Mouse (Mus musculus): ENCODE results near the gene Ap3b2. TPM values are rescaled to one million over a fixed set of nuclear protein-coding genes. Genes with fewer than 3 reads are reported as not detected.

Gene Ap3b2
- 100 to 1,000 TPM; 141 to 150 TPM for total RNA-seq (2021)

DNA sequence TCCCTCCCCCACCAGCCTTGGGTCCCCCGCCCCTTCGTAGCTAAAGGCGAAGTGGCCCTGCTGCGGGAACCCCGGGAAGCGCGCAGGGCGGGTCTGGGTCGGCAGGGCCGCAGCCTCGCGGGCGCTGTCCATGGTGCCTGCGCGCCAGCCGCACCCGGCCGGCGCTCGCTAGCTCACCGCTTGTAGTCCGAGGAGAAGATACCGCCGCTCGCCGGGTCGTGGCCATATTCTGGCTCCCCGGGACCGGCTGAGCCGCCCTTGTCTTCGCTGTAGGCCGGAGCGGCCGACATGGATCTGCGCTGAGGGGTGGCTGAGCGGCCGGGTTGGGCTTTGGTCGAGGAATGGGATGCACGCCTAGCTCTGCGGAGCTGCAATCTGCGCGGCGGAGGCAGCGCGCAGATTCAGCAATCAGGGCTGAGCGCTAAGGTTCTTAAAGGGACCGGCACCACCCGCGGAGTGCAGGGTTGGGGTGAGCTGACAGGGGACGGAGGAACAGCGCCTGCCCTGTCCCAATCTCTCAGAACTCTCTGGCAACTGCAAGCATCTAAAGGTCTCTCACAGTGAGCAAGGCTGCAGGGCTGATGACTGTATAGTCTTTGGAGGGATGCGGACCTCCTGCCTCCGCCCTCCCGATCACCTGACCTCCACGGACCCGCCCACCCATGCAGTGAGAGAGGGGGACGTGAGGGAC, at the start of gene Ap3b2:
Ap3b2 (minus strand) TSS at position 595 of the 691 bp plus-strand sequence.
- DNase-seq (ENCODE audit: low spot score in 2 of 2): peak; percentile 83 to 84
- intact Hi-C loops (cut with DNase I): loop anchor here (2.0 kb wide), 2 partner anchors 39 to 77 kb away; partner anchors contain the start of genes Cpeb1 and Whamm

DNA sequence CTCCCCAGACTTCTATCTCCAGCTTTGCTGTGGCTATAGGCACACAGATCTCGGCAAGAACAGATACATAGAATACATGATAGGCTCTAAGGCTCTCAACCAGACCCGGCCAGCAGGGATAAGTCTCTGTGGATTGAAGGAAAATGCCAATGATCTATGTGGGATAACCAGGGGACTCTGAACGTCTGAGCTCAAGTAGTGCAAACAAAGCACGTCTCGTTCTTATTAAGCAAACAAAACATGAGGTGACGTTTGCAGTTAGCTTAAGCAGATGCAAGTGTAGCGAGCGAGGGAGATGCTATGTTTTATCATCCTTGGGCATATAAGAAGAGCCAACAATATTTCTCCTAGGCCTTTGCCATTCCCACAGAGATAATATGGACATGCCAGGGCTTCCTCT, 49.2 kb upstream of the Ap3b2 start:
- no peak for DNase-seq (ENCODE audit: low spot score in 2 of 2)
- intact Hi-C loops (cut with DNase I): no loop called here

DNA sequence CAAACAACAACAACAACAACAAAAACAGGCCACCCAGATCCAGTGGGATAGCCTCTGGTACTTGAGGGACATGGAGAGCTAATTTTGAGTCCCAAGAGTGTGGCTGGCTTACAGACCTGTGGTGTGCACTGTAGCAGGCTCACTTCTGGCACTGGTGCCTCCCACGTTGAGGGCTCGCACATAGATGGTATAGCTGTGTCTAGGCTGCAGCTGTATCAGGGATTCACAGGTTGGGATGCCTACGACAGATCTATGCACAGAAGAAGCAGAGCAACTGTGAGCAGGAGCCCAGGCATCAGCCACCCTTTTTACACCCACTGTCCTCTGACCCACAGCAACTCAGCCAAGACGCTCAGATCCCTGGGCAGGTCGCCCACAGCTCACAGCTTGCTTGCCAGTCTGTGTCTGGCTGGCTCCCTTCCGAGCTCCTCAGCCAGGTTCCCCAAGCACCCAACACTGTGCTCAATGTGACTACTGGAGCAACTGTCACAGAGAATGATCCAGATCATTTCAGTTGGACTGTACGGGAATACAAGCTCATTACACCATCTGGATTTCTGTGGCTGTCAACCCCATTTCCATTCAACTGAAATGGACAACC, 48.3 kb upstream of the Ap3b2 start:
- intact Hi-C loops (cut with DNase I): no loop called here
- peak; percentile 53 to 81 for DNase-seq (ENCODE audit: low spot score in 2 of 2)

DNA sequence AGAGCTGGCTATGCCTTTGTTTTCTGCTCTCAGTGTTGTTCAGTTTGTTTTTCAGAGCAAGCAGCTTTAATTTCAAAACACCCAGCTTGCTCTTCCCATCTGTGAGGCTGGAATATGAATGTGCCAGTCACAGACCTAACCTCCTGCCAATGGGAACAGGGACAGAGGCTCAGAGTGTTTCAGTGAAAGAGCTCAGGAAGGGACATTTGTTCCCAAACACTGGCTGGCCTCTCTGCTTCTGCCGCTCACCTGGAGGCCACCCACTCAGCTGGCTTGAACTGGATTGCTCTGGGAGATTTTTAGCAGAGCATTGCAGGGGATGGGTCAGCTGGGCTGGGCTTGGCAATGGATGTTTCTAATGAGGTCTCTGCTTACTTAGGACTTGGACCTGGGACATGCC, 47.3 kb upstream of the Ap3b2 start:
- intact Hi-C loops (cut with DNase I): no loop called here
- DNase-seq (ENCODE audit: low spot score in 2 of 2): peak in 1 of 2 experiments; percentile 32

- intact Hi-C loops (cut with DNase I): no loop called here
- DNase-seq (ENCODE audit: low spot score in 2 of 2): peak in 1 of 2 experiments; percentile 32
Observed at GRCm38 (mm10) chr7:81539565-81539964, 45.8 kb upstream of the Ap3b2 start.

DNA sequence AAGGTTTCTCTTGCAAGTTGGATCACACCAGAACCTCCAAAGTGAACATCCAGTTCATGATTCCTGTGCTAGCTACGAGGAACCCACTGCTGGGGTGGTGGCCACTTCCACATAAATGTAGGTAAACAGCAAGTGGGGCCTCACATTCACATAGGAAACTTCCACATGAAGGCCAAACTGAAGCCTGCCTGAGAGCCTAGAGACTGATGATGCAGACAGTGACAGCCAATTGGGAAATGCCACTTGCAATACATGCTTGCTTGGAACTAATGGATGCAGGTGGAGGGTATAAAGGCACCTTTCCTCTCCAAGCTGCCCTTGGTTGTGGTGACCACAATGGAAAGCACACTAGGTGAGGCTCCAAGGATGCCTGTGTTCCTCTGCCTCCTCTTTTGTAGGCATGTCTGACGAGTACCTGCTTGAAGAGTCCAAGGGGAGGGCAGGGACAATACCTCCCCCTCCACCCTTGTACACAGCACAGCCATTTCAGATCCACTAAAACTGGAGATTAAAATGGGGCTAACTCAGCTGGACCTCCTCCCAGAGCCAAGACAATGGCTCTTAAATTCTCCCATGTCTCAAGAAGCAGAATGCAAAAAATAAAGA, 44.4 kb upstream of the Ap3b2 start:
- intact Hi-C loops (cut with DNase I): no loop called here
- peak; percentile 39 to 41 for DNase-seq (ENCODE audit: low spot score in 2 of 2)

- intact Hi-C loops (cut with DNase I): no loop called here
- no peak for DNase-seq (ENCODE audit: low spot score in 2 of 2)
Observed at GRCm38 (mm10) chr7:81536478-81536877, 42.8 kb upstream of the Ap3b2 start.

DNA sequence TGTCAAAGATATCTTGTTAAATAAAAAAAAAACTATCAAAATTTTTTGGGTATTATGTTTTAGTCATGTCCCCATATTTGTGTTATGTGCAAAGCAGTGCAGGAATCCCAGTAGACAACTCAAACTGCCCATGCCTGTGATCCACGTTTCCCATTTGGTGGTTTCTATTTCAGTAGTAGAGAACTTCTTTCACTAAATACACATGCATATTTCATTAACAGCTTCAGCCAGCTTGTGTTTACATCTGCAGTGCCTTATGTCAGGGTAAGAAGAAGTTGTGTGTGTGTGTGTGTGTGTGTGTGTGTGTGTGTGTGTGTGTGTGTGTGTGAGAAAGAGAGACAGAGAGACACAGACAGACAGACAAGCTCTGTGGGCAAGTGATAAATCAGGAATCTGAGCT, 37.7 kb upstream of the Ap3b2 start:
- DNase-seq (ENCODE audit: low spot score in 2 of 2): peak in 1 of 2 experiments; percentile 28
- intact Hi-C loops (cut with DNase I): no loop called here

GRCm38 (mm10) chr7:81528918-81529317, 35.2 kb upstream of the Ap3b2 start:
- intact Hi-C loops (cut with DNase I): no loop called here
- DNase-seq (ENCODE audit: low spot score in 2 of 2): no peak

GRCm38 (mm10) chr7:81523663-81524017, 29.9 kb upstream of the Ap3b2 start:
- DNase-seq (ENCODE audit: low spot score in 2 of 2): no peak
- intact Hi-C loops (cut with DNase I): loop anchor here (2.0 kb wide), 2 partner anchors 47 to 69 kb away; partner anchors contain the start of genes Cpeb1 and Whamm

- intact Hi-C loops (cut with DNase I): loop anchor here (2.0 kb wide), 2 partner anchors 48 to 68 kb away; partner anchors contain the start of genes Cpeb1 and Whamm
- peak; percentile 89 to 94 for DNase-seq (ENCODE audit: low spot score in 2 of 2)
Observed at GRCm38 (mm10) chr7:81523008-81523662, 29.4 kb upstream of the Ap3b2 start.

GRCm38 (mm10) chr7:81516154-81517030, 22.7 kb upstream of the Ap3b2 start:
- peak; percentile 23 to 80 for DNase-seq (ENCODE audit: low spot score in 2 of 2)
- intact Hi-C loops (cut with DNase I): no loop called here

GRCm38 (mm10) chr7:81514906-81515590, 21.3 kb upstream of the Ap3b2 start:
- DNase-seq (ENCODE audit: low spot score in 2 of 2): no peak
- intact Hi-C loops (cut with DNase I): no loop called here

DNA sequence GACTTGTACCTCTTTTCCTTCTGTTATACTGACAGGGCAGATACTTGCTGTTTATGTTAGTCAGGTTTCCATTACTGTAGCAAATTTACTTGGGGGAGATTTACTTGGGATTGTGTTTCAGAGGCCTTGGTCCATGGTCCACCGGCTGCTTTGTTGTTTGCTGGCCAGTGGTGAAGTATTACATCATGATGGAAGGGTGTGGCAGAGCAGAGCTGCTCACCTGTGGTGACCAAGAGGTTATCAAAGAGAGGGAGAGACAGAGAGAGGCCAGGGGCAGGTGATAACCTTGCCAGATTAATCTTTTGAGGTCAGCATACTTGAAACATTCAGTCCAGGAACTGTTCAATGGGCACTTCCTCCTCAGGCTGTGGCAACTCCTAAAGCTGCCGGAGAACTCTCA, 7.3 kb upstream of the Ap3b2 start:
- no peak for DNase-seq (ENCODE audit: low spot score in 2 of 2)

GRCm38 (mm10) chr7:81498181-81498580, 4.5 kb upstream of the Ap3b2 start, which contains the start of gene BC048679:
BC048679 (minus strand) TSS chr7:81498281.
- intact Hi-C loops (cut with DNase I): no loop called here
- DNase-seq (ENCODE audit: low spot score in 2 of 2): no peak

More for the DNA sequence above, 7.3 kb upstream of the Ap3b2 start:
- intact Hi-C loops (cut with DNase I): no loop called here

DNA sequence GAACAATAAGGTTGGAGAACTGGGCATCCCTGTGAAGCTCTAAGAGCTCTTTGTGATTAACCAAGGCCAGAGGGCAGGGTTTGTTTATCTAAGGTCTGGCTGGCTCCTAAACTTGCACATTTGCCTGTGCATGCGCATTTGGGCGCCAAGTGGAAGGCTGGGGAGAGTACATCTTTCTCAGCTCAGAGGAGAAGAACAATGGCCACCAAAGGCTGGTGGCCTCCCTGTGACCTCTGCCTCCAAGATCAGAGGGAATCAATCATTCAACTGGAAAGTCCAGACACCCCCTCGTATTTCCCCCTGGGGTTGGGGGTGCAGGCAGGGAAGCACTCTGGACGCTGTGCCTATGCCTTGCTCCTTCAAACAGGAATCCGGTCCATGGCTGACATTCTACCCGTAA, 3.4 kb upstream of the Ap3b2 start:
- intact Hi-C loops (cut with DNase I): no loop called here

DNA sequence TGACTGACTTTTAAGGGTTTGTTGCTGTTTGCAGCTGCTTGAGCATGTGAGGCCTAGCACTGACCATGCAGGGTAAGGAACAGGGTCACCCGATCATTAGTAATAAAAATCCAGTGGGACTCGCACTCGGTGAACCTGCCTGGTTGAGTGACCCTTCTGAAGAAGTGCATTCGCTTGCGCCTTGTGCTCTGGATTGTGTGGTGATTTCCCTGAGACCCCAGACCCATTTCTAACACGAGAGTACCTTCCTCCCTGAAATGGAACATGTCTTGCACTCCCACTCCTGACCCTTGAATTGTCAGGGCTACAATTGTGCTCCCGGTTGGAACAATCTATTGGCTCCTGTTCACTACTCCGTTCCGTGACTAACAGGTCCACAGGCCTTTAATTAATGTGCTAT, 1.1 kb downstream of the Ap3b2 start:
- intact Hi-C loops (cut with DNase I): loop anchor here (2.0 kb wide), 2 partner anchors 38 to 78 kb away; partner anchors contain the start of genes Cpeb1 and Whamm
- DNase-seq (ENCODE audit: low spot score in 2 of 2): no peak

More for the DNA sequence above, 3.4 kb upstream of the Ap3b2 start:
- no peak for DNase-seq (ENCODE audit: low spot score in 2 of 2)

DNA sequence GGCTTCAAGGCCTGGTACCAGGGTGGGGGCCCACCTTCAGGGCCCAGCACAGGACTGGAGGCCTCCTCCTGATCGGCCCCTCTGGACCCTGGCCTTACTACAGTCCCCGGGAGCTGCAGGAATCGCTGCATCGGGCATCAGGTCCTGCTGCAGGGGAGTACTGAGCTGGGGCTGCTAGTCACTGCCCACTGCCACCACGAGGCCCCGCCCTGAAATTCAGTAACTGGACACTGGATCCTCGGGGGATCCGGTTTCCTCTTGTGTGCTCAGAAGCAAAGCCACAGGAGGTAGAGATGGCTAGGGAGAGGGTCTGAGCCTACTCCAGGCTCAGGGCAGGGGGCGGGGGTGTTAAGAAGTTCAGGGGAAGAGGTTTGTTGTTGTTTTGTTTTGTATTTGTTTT, 4.1 kb downstream of the Ap3b2 start:
- DNase-seq (ENCODE audit: low spot score in 2 of 2): no peak
- intact Hi-C loops (cut with DNase I): no loop called here

- intact Hi-C loops (cut with DNase I): no loop called here
- no peak for DNase-seq (ENCODE audit: low spot score in 2 of 2)
Observed at GRCm38 (mm10) chr7:81480800-81481199, 12.9 kb downstream of the Ap3b2 start.
